Mouse (Mus musculus) hindbrain, embryonic 14.5 days (tissue): ENCODE measurements around the gene Nlrp9b. TPM values are rescaled to one million over a fixed set of nuclear protein-coding genes. Genes with fewer than 3 reads are reported as not detected.
"Not testable (repeated sequence)": the region's sequence is repeated elsewhere in the genome, so short reads cannot be mapped to it uniquely, and the experiment has no call there.

Experiments
- ATAC-seq: fragments of 200-750 bp; cut with Nextera tagmentation; 2 replicates; pipeline ENCODE4 v1.8.0; 2017; ENCODE audit warnings: moderate number of reproducible peaks, mild to moderate bottlenecking, moderate TSS enrichment, moderate library complexity; ENCODE audit not compliant: low FRiP score
- DNase-seq: peaks from one replicate; pipeline ENCODE4 v3.0.0-alpha.2; 2015; ENCODE audit warnings: low spot score
- H3K27ac ChIP-seq: fragments of 300-500 bp; sonication (generic); 2 replicates; pipeline ENCODE4 v1.5.1; 2014; ENCODE audit warnings: mild to moderate bottlenecking, moderate library complexity
- H3K27me3 ChIP-seq: fragments of 300-500 bp; sonication (generic); 2 replicates; pipeline ENCODE4 v1.6.1; 2014; ENCODE audit warnings: mild to moderate bottlenecking, low read length, mixed read lengths; ENCODE audit not compliant: control insufficient read depth, insufficient read depth
- H3K36me3 ChIP-seq: fragments of 300-500 bp; sonication (generic); replicated peaks from 2 replicates; pipeline ENCODE4 v1.6.1; 2014; ENCODE audit not compliant: control insufficient read depth, insufficient read depth
- H3K4me1 ChIP-seq: fragments of 300-500 bp; sonication (generic); replicated peaks from 2 replicates; pipeline ENCODE4 v1.6.1; 2014; ENCODE audit warnings: antibody characterized with exemption, low read length, mixed read lengths; ENCODE audit not compliant: control insufficient read depth, insufficient read depth
- H3K4me2 ChIP-seq: fragments of 300-500 bp; sonication (generic); replicated peaks from 2 replicates; pipeline ENCODE4 v1.6.1; 2014; ENCODE audit warnings: mild to moderate bottlenecking, moderate library complexity
- H3K4me3 ChIP-seq: fragments of 300-500 bp; sonication (generic); replicated peaks from 2 replicates; pipeline ENCODE4 v1.5.1; 2014; ENCODE audit warnings: mild to moderate bottlenecking, low read length
- H3K9ac ChIP-seq: fragments of 300-500 bp; sonication (generic); 2 replicates; pipeline ENCODE4 v1.6.1; 2014
- H3K9me3 ChIP-seq: fragments of 300-500 bp; sonication (generic); 2 replicates; pipeline ENCODE4 v1.6.1; 2016; ENCODE audit warnings: low read length; ENCODE audit not compliant: control insufficient read depth
- WGBS: fragments of 180-500 bp; shearing (Covaris S2); extraction: QIAGEN DNeasy Blood & Tissue Kit; methylation state at CpG from one replicate; pipeline ENCODE4 v1.1.7; 2014; 5-methylcytosine and 5-hydroxymethylcytosine counted together
- polyA plus RNA-seq: library from polyadenylated mRNA; unstranded; fragments of >200 nt; fragmentation: Nextera tagmentation; extraction: Ambion mirVana; gene quantifications from 2 replicates; pipeline ENCODE4 v1.2.1, GENCODE M21; 2014

Nlrp9b gene
- polyA plus RNA-seq, 1 experiment from 2014 or later = not detected

DNA sequence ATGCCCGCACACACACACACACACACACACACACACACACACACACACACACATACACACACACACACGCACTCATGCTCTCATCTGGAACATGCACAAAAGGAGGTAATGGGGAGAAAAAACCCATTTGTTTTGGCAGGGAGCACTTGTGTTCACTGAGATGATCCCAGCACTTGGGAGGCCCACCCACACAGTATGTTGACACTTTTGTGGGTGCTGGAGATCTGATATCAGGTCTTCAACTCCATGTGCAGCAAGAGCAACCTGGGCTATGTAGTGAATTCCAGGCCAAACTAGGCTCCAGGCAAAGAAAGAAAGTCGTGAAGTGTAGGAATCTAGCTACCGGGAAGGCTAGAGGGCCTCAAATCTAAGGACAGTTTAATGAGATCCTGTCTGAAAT, 35.4 kb upstream of the Nlrp9b start:
- H3K27me3 ChIP-seq = no peaks in the 10 kb centered on the region
- H3K4me3 ChIP-seq = no peak overlapping the region
- H3K36me3 ChIP-seq = no peaks in the 10 kb centered on the region
- H3K9me3 ChIP-seq = no peaks in the 10 kb centered on the region
- DNase-seq (no peak), ATAC-seq (no peak)
- no peaks in the 10 kb centered on the region for H3K4me1 ChIP-seq
- H3K27ac ChIP-seq = no peak overlapping the region
- WGBS = 76% methylated on average over 4 of the region's 4 CpGs
- H3K9ac ChIP-seq = no peak overlapping the region
- no peak overlapping the region for H3K4me2 ChIP-seq

DNA sequence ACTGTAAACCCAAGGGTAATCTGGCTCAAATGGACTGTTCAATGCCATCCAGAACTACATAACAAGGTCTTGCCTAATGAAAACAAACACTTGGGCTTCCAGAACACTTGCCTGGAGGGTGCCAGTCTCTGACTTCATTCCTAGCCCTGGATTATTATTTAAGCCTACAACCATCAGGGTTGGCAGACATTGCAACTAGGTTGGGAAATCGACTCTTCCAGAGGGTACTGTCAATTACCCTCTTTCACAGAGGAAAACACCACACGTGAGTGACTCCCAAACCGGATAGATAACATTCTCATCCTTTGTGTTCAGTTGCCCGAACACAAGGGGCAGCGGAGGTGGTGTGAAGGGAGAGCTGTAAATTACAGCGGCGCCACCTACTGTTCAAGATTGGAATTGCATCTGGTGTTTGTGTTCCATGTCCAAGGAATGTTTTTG, 34.9 kb upstream of the Nlrp9b start:
- Histone ChIP-seq H3K9me3 (no peaks in the 10 kb centered on the region), H3K4me2 (no peak overlapping the region; the same call in 1 of the 2 replicates), H3K4me3 (no peak overlapping the region), H3K36me3 (no peaks in the 10 kb centered on the region), H3K27ac (no peak overlapping the region), H3K4me1 (no peaks in the 10 kb centered on the region), H3K27me3 (no peaks in the 10 kb centered on the region), H3K9ac (no peak overlapping the region)
- ATAC-seq (peak; percentile 37; the same call in 1 of the 2 replicates), DNase-seq (peak; percentile 89)
- WGBS = 3% methylated on average over 7 of the region's 7 CpGs

DNA sequence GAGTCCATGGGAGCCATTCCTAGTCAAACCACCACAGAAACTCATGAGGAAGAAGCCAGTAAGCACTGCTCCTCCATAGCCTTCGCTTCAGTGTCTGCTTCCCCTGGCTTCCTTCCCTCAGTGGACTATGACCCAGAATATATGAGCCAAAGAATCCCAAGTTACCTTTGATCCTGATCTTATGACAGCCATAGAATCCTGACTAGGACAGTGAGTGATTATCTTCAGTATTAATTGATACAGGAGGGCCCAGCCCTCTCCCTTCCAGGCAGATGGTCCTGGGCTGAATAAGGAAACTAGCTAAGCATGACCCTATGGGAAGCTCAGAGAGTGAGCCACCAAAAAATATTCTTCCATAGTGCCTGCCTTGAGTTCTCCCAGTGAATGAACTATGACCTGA, 28.8 kb upstream of the Nlrp9b start:
- no peaks in the 10 kb centered on the region for H3K27me3 ChIP-seq
- 77% methylated on average over 1 of the region's 1 CpGs for WGBS
- H3K9ac ChIP-seq = no peak overlapping the region
- ATAC-seq (no peak), DNase-seq (no peak)
- no peaks in the 10 kb centered on the region for H3K9me3 ChIP-seq
- no peak overlapping the region for H3K4me3 ChIP-seq
- H3K36me3 ChIP-seq = no peaks in the 10 kb centered on the region
- no peak overlapping the region for H3K4me2 ChIP-seq
- H3K27ac ChIP-seq = no peak overlapping the region
- no peaks in the 10 kb centered on the region for H3K4me1 ChIP-seq

DNA sequence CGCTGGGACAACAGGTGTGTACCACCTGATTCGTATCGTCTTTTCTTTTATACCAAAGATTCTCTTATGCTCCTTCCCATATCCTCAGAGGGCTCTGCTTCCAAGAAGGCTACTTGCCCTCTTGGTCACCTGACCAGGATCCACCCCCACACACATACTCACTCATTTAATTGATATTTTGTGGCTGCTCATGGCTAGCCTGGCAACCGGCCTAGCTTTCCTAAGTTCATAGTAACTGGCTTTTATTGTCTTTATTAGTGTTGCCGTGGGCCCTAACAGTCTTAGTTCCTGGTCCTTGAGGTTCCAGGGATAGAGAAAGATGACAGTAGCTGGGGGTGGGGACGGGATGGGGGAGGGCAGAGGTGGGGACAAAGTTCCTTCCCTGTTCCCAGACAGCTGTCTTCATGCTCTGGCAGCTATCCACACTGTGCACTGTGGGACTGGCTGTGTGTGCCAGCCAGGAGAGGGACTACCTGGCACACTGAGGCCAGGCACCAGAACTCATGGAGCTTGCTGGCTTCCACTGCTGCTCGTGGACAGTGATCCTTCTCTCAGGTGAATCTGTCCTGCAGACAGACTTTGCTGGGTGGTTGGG, 26.2 kb upstream of the Nlrp9b start, which contains the start of gene Ceacam20:
Gene Ceacam20, plus strand, starts transcription at position 428 of the 595 bp plus-strand sequence.
- WGBS = 81% methylated on average over 7 of the region's 7 CpGs
- Histone ChIP-seq H3K9ac (no peak within 1 kb of the TSS), H3K27ac (no peak within 1 kb of the TSS), H3K9me3 (0 out of 2 replicates have a peak, but pooled peaks cover 8% of the 10 kb centered on the region), H3K27me3 (no peaks in the 10 kb centered on the region), H3K4me3 (no peak within 1 kb of the TSS), H3K4me2 (no peak within 1 kb of the TSS), H3K36me3 (no peaks in the 10 kb centered on the region), H3K4me1 (no peaks in the 10 kb centered on the region)
- DNase-seq = no peak
- no peak for ATAC-seq

DNA sequence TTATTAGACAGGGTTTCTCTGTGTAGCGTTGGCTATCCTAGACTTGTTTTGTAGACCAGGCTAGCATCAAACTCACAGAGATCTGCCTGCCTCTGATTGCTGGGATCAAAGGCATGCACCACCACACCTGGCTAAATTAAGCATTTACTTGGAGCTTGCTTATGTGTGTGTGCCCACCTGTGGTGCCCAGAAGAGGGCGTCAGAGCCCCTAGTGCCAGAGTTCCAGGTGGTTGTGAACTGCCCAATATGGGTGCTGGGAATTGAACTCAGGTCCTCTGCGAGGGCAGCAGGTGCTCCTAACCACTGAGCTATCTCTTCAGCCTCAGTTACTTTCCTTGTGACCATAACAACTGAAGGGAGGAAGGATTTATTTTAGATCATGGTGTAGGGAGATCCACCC, 22.2 kb upstream of the Nlrp9b start:
- ATAC-seq = no peak
- H3K27ac ChIP-seq = no peak overlapping the region
- no peak overlapping the region for H3K9ac ChIP-seq
- WGBS = 77% methylated on average over 3 of the region's 3 CpGs
- H3K36me3 ChIP-seq = no peaks in the 10 kb centered on the region
- no peaks in the 10 kb centered on the region for H3K27me3 ChIP-seq
- H3K4me1 ChIP-seq = no peaks in the 10 kb centered on the region
- H3K4me2 ChIP-seq = no peak overlapping the region
- no peak overlapping the region for H3K4me3 ChIP-seq
- no peak for DNase-seq
- H3K9me3 ChIP-seq = peaks cover 22% of the 10 kb centered on the region

DNA sequence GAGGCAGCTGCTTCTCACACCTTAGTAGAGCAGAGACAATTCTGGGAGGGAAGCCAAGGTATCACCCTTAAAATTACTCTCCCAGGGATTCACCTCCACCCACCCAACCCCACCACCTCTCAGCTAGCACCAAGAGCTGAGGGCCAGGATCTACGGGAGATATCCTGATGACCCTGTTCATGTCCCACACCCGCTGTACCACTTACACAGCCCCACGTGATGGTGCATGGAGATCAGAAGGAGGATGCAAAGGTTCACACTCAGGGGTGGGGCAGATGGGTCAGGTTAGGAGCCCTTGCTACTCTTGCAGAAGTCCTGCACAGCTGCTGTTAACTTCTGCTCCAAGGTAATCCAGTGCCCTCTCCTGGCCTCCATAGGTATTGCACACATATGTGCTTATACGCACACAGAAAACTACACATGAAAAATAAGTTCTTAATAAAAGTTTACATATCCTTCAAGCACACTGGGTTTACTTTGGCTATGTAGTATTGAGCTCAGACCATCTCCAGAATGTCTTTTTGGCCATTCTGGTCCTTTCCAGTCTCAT, 21.6 kb upstream of the Nlrp9b start:
- 94% methylated on average over 4 of the region's 4 CpGs for WGBS
- ATAC-seq = no peak

DNA sequence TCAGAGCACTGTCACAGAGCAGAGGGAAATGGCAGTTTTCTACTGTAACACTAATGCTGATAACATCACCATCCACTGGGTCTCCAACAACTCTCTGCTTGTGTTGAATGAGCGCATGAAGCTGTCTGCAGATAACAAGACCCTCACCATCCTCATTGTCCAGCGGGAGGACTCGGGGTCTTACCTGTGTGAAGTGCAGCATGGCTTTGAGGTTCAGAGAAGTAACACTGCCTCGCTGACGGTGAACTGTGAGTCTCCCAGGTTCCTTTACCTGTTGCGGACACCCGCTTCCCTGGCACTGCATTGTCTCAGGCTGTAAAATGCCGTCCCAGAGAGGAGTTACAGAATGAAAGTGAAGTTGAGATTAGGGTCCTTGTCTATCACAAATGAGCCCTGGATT, 21.1 kb upstream of the Nlrp9b start:
- Histone ChIP-seq H3K27me3 (no peaks in the 10 kb centered on the region), H3K36me3 (no peaks in the 10 kb centered on the region), H3K9me3 (peaks cover 26% of the 10 kb centered on the region), H3K4me2 (no peak overlapping the region), H3K27ac (no peak overlapping the region), H3K9ac (no peak overlapping the region), H3K4me1 (no peaks in the 10 kb centered on the region), H3K4me3 (no peak overlapping the region)
- WGBS = 95% methylated on average over 8 of the region's 8 CpGs
- ATAC-seq (no peak), DNase-seq (no peak)

More for the DNA sequence above, 21.6 kb upstream of the Nlrp9b start:
- no peak overlapping the region for H3K4me2 ChIP-seq
- no peaks in the 10 kb centered on the region for H3K27me3 ChIP-seq
- H3K27ac ChIP-seq = no peak overlapping the region
- H3K36me3 ChIP-seq = no peaks in the 10 kb centered on the region
- no peak for DNase-seq
- H3K9ac ChIP-seq = no peak overlapping the region
- no peak overlapping the region for H3K4me3 ChIP-seq
- no peaks in the 10 kb centered on the region for H3K4me1 ChIP-seq
- H3K9me3 ChIP-seq = peaks cover 26% of the 10 kb centered on the region

DNA sequence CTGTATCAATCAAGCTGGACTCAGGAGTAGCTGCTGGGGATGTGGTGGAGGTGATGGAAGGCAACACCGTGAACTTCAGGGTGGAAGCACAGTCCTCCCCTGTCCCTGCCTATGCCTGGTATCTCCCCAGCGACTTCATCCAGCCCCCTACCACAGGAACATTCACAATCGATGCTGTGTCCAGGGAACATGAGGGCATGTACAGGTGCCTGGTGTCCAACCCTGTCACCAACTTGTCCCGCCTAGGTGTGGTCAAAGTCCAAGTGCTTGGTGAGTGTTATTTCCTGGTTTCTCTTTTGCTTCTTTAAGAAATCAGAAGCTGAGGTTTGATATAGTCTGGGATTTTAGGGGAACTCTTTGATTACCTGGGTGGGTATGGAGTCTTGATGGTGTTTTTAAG, 19.7 kb upstream of the Nlrp9b start:
- no peak for ATAC-seq

DNA sequence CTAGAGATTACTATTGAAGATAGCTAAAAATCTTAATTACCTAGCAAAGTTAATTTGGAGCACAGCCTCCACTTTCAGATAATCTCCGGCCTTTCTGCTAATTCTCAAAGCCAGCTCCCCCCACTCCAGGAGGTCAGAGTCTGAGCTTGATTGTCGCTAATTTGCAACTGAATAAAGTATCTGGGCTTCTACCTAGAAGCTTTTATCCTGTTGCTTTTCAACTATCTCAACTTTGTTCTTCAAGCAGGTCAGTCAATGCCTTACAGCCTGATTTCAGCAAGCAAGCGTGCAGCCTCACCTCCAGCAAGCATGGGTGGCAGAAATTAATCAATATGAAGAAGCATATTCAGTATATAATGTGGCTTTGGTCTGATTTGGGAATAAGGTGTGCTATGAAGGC, 5.5 kb downstream of the Nlrp9b start:
- H3K4me2 ChIP-seq, H3K9ac ChIP-seq, H3K27me3 ChIP-seq, H3K27ac ChIP-seq, ATAC-seq, H3K4me1 ChIP-seq, DNase-seq, H3K36me3 ChIP-seq, H3K4me3 ChIP-seq: not testable (repeated sequence)
- H3K9me3 ChIP-seq = 0 out of 2 replicates have a peak, but pooled peaks cover 18% of the 10 kb centered on the region
- 61% methylated on average over 3 of the region's 3 CpGs for WGBS

More for the DNA sequence above, 19.7 kb upstream of the Nlrp9b start:
- H3K4me3 ChIP-seq = no peak overlapping the region
- no peaks in the 10 kb centered on the region for H3K4me1 ChIP-seq
- H3K36me3 ChIP-seq = no peaks in the 10 kb centered on the region
- H3K4me2 ChIP-seq = no peak overlapping the region
- H3K27me3 ChIP-seq = no peaks in the 10 kb centered on the region
- H3K9me3 ChIP-seq = peaks cover 26% of the 10 kb centered on the region
- WGBS = 89% methylated on average over 4 of the region's 4 CpGs
- no peak overlapping the region for H3K27ac ChIP-seq
- no peak for DNase-seq
- no peak overlapping the region for H3K9ac ChIP-seq
